Mouse (Mus musculus): ENCODE results near the gene Styk1.
"Not testable (repeated sequence)": the region's sequence is repeated elsewhere in the genome, so short reads cannot be mapped to it uniquely, and the experiment has no call there.

Styk1 gene

DNA sequence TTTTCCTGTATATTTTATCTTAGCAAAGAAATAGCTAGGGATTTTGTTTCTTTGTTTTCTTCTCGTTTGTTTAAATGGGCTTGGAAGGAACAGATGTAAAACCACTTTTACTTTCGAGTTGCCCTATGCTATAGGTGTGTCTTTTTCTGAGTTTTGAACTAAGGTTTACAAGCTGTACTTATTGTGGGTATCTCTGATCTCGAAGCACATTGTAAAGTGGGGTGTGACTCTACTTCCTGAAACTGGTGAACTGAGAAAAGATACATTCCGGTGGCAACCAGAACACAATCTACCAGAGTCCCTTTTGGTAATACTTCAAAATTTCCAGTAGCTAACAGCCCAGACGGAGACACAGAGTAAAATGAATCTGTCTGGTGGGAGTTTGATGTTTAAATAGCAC lies 59.5 kb downstream of the Styk1 start:
- DNase-seq (ENCODE audit: extremely low read depth, insufficient read length, low spot score), result no peak

DNA sequence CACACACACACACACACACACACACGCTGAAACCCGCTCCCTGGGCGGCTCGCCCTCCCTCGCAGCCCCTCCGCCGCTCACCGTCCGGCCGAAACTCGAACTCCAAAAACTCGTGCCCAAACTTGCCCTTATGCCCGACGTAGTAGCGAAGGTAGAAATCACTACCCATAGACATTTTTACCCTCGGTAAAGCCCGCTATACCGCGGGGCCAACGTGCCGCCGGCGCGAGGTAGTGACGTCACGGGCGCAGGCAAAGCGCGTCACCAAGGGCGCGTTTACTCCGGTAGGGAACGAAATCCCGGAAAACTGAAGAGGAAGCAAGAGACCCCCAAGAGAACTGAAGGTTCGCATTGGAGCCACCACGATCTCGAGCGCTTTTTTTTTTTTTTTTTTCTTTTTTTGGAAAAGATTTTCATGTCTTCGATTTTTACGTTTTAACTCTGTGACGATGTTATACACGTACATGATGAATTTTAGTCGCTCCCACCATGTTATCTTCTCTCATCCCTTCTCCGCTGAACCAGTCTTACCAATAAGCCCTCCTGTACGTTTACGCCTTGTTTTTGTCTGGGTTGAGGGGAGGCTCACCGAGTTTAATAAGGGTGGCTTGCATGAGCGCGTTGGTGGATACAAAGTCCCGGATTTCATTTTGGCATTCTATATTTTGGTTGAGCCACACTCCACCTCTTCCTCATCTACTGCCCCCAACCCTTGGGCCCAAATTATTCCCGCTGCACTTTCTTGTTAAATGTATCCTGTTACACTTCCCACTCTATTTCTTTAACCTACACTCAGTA lies 60.2 kb downstream of the Styk1 start, which contains the start of gene Magohb:
Magohb (minus strand) TSS at position 254 of the 798 bp plus-strand sequence.
- DNase-seq (ENCODE audit: extremely low read depth, insufficient read length, low spot score), result peak; percentile 74

DNA sequence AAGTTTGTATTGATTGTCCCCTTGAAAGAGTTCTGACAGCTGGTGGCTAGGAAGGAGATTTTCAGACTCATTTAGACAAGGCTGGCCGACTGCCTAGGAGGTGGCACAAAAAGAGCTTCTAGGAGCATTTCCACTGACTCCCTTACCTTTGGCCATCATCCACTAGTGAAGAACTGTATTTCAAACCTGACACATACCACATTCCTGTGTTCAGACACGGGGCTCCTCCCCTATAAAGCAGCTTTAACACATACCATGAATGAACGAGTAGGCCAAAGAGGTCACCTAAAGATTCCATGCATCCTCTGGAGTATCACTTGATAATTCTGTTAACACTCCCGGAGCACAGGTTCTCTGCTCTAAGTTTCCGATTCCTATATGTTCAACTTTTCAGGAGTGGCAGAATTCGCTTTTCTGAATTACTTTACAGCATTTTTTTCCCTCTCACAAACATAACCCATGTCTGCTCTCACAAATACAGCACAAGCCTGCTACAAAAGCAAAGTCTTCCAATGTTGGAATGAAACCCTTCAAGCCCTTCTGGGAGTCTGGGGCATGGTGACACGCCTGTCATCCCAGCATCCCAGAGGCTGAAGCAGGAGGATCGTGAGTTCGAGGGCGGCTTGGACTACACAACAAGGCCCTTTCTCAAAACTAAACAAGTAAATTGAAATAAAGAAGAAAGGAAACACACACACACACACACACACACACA lies 61.0 kb downstream of the Styk1 start:
- DNase-seq (ENCODE audit: extremely low read depth, insufficient read length, low spot score), result no peak

DNA sequence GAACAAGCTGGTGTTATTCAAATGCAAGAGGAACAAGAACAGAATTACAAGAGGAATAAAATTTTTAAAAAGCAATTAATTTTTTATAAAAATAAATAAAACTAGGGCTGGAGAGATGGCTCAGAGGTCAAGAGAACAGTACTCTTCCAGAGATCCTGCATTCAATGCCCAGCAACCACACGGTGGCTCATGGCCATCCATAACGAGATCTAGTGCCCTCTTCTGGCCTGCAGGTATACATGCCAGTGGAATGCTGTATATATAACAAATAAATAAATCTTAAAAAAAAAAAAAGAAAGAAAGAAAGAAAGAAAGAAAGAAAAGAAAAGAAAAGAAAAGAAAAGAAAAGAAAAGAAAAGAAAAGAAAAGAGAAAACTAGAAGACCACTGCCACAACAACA lies 63.0 kb downstream of the Styk1 start:
- DNase-seq (ENCODE audit: extremely low read depth, insufficient read length, low spot score), result peak; percentile 20

DNA sequence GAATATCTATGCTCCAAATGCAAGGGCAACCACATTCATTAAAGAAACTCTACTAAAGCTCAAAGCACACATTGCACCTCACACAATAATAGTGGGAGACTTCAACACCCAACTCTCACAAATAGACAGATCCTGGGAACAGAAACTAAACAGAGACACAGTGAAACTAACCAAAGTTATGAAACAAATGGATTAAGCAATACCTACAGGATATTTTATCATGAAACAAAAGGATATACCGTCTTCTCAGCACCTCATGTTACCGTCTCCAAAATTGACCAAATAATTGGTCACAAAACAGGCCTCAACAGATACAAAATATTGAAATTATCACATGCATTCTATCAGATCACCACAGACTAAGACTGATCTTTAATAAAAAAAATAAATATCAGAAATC lies 75.2 kb downstream of the Styk1 start:
- not testable (repeated sequence) for DNase-seq (ENCODE audit: extremely low read depth, insufficient read length, low spot score)

DNA sequence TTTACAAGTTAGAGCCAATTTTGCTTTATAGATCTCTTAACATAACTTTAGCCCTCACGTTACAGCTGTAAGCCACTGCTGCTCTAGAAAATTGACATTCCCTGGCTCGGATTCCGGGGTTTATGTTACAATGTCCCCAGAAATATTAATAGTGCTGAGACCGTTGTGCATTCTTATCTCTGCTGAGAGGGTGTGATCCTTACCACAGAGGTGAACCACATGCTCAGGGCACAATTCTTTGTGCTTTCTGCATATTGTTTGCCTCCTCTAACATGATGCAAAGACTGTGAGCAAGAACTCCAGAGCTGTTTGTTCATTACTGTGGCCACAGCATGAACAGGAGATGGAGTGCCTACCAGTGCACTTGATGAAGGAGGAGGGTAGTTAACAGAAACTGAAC lies 76.7 kb downstream of the Styk1 start:
- DNase-seq (ENCODE audit: extremely low read depth, insufficient read length, low spot score), result no peak

DNA sequence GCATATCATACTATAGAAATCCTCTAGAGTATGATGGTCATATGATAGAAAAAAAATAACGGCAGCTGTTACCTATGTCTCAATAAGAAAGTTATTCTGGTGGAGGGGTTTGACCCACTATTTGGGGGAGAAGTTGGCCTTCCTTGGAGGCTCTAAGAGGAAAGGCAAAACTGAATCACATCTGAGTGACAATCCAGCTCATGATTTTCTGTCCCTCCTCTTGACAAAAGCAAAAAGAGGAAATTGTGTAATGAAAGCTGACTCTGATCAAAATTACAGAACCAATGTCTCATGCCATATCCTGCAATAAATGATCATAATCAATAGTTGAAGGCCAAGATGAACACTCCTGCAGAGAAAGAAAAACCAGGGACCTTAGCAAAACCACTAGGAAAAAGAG lies 81.1 kb downstream of the Styk1 start:
- no peak for DNase-seq (ENCODE audit: extremely low read depth, insufficient read length, low spot score)

DNA sequence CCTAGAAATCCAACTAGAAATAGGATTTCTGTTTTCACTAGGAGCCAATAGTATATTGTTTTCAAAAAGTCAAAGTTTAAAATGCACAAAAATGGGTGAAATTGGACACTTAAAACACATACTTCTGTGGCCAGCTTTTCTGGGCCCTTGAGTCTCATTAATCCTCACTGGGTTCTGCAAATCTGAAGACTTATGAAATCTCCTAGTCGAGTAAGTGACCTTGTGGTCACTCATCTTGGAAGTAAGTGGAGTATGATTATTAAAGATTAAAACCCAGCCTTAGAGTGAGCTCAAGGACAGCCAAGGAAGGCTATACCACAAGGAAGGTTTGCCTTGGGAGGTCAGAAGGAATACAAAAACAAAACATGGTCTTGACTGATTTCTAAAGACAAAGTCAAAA lies 83.1 kb downstream of the Styk1 start:
- no peak for DNase-seq (ENCODE audit: extremely low read depth, insufficient read length, low spot score)

DNA sequence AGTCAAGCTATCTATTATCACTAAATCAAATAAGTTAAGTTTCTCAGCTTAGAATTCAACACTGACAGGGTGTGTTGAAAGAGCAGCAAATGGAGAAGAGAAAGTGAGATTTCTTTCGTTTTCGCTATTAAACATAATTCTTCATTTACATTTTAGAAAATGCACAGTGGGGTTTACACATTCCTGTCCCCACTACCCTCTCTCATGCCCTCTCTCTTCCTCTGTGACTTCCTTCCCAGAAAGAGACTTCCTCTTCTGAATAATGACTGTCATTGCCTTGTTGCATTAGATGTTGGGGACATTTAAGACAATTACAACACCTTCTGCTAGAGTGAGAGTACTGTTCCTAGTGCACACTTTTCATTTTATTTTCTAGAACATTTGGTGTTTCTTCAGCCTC lies 83.8 kb downstream of the Styk1 start:
- no peak for DNase-seq (ENCODE audit: extremely low read depth, insufficient read length, low spot score)

DNA sequence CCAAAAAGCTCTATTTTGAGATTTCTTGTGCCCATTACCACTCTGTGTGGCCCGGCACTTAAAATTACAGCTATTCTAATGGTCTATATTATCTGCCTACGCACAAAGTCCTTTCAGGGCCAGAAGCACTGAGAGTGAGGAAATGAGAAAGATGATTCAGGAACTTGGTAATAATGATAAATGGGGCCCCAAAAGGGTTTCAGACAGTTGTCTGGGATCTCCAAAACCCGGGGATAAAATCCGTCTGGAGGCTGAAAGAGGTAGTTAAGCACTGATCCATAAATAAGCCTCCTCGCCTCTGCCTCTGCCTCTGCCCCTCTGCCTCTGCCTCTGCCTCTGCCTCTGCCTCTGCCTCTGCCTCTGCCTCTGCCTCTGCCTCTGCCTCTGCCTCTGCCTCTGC lies 89.2 kb downstream of the Styk1 start:
- no peak for DNase-seq (ENCODE audit: extremely low read depth, insufficient read length, low spot score)

DNA sequence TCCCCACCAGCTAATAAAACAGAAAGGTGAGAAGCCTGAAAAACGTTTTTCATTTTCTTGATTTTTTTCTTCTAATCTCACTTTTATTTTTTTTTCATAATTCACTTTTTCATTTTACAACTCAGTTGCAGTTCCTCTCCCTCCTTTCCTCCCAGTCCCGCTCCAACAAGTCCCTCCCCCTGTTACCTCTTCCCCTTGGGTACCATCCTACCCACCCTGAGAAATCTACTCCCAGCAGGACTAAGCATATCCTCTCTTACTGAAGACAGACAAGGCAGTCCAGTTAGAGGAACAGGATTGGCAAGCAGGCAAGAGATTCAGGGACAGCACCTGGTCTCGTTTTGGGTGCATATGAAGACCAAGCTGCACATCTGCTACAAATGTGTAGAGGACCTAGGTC lies 90.6 kb downstream of the Styk1 start:
- no peak for DNase-seq (ENCODE audit: extremely low read depth, insufficient read length, low spot score)

DNA sequence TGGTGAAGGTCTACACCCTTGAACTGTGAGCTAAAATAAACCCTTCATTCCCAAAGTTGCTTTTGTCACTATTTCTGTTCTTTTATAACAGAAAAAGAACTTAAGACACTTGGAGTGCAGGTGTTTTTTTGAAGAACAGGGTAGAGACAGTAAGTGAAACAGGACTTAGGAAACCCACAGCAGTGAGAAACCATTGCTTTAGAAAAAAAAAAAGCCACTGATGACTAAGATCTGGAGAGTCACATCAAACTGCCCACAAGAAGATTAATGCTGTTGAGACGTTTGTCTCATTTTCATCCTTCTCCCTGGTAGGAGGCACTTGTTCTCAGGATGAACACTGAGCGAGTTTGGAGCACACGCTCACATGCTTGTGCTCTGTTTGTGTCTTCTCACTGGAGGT lies 91.4 kb downstream of the Styk1 start:
- no peak for DNase-seq (ENCODE audit: extremely low read depth, insufficient read length, low spot score)
